Mouse (Mus musculus): ENCODE measurements around the gene Tmem150a. TPM values are rescaled to one million over a fixed set of nuclear protein-coding genes. Genes with fewer than 3 reads are reported as not detected.

Tmem150a gene
- polyA plus RNA-seq, 1 experiment from 2014 or later, result 18.7 TPM

GRCm38 (mm10) chr6:72366304-72366703 is 11.1 kb downstream of the Tmem150a start:
- Histone ChIP-seq H3K4me3 (ENCODE audit: low read length) (no peak overlapping the region), H3K27me3 (ENCODE audit: control insufficient read depth, insufficient read depth, low read length) (no peaks in the 10 kb centered on the region), H3K36me3 (ENCODE audit: control insufficient read depth, insufficient read depth, low read length) (no peaks in the 10 kb centered on the region), H3K9ac (ENCODE audit: low read depth, low read length) (no peak overlapping the region), H3K4me1 (ENCODE audit: control insufficient read depth, insufficient read depth, low read length) (peaks cover 9% of the 10 kb centered on the region), H3K4me2 (replicated peaks; ENCODE audit: low read depth, low read length) (no peak overlapping the region), H3K27ac (ENCODE audit: low read depth, low read length) (no peak overlapping the region), H3K9me3 (ENCODE audit: control insufficient read depth, low read length) (no peaks in the 10 kb centered on the region)
- ATAC-seq (ENCODE audit: low FRiP score, low TSS enrichment), result no peak
- WGBS, result 58% methylated on average over 3 of the region's 3 CpGs

GRCm38 (mm10) chr6:72366844-72367443 is 11.7 kb downstream of the Tmem150a start, which contains the start of gene Rnf181:
Gene Rnf181 (minus strand): TSS chr6:72366956.
- Histone ChIP-seq H3K9ac (ENCODE audit: low read depth, low read length) (no peak within 1 kb of the TSS), H3K27ac (ENCODE audit: low read depth, low read length) (no peak within 1 kb of the TSS), H3K4me2 (replicated peaks; ENCODE audit: low read depth, low read length) (no peak within 1 kb of the TSS), H3K9me3 (ENCODE audit: control insufficient read depth, low read length) (no peaks in the 10 kb centered on the region), H3K4me3 (ENCODE audit: low read length) (no peak within 1 kb of the TSS), H3K27me3 (ENCODE audit: control insufficient read depth, insufficient read depth, low read length) (no peaks in the 10 kb centered on the region), H3K4me1 (ENCODE audit: control insufficient read depth, insufficient read depth, low read length) (0 out of 2 replicates have a peak, but pooled peaks cover 4% of the 10 kb centered on the region), H3K36me3 (ENCODE audit: control insufficient read depth, insufficient read depth, low read length) (no peaks in the 10 kb centered on the region)
- no peak for ATAC-seq (ENCODE audit: low FRiP score, low TSS enrichment)
- WGBS, result 72% methylated on average over 4 of the region's 4 CpGs

GRCm38 (mm10) chr6:72367460-72367974 is 12.3 kb downstream of the Tmem150a start:
- ATAC-seq (ENCODE audit: low FRiP score, low TSS enrichment), result no peak
- H3K4me3 ChIP-seq (ENCODE audit: low read length), result no peak overlapping the region
- no peak overlapping the region for H3K9ac ChIP-seq (ENCODE audit: low read depth, low read length)
- H3K9me3 ChIP-seq (ENCODE audit: control insufficient read depth, low read length), result no peaks in the 10 kb centered on the region
- no peak overlapping the region for H3K4me2 ChIP-seq (replicated peaks; ENCODE audit: low read depth, low read length)
- WGBS, result 96% methylated on average over 3 of the region's 4 CpGs
- H3K27me3 ChIP-seq (ENCODE audit: control insufficient read depth, insufficient read depth, low read length), result no peaks in the 10 kb centered on the region
- 0 out of 2 replicates have a peak, but pooled peaks cover 4% of the 10 kb centered on the region for H3K4me1 ChIP-seq (ENCODE audit: control insufficient read depth, insufficient read depth, low read length)
- no peak overlapping the region for H3K27ac ChIP-seq (ENCODE audit: low read depth, low read length)
- no peaks in the 10 kb centered on the region for H3K36me3 ChIP-seq (ENCODE audit: control insufficient read depth, insufficient read depth, low read length)

DNA sequence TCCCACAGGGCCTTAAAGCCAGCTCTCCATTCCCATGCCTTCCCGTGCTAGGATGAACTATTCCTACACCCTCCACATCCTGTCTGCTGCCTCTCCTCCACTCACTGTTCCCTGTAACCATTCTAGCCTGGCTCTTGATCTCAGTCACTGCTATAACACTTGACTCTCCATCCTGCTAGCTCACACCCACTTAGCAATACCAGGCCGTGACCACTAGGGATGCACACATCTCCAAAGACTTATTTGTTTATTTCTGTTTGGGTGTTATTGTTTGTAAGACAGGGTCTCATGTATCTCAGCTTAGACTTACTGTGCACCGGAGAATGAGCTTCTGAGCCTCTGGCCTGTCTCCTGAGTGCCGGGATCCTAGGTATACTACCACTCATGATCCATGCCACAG is 14.3 kb downstream of the Tmem150a start:
- no peaks in the 10 kb centered on the region for H3K9me3 ChIP-seq (ENCODE audit: control insufficient read depth, low read length)
- 87% methylated on average over 4 of the region's 4 CpGs for WGBS

DNA sequence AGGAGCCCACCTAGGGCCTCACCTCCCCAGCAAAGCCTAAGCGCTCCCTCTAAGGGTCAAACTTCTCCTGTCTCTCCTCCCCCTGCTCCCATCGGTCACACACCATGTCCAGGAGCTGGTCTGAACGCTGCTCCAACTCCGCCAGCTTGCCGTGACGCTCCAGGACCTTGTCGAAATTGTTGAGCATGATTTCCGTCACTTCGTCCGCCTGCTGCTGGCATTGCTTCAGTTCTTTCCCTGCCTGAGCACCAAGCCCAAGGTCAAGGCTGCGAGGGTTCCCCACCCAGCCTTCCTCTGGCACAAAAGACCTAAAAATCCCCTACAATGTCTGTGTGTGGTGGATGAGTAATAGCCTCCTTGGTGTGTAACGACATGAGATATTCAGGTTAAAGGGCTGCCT is 14.8 kb downstream of the Tmem150a start:
- no peaks in the 10 kb centered on the region for H3K4me1 ChIP-seq (ENCODE audit: control insufficient read depth, insufficient read depth, low read length)
- H3K4me2 ChIP-seq (replicated peaks; ENCODE audit: low read depth, low read length), result no peak overlapping the region
- no peak overlapping the region for H3K9ac ChIP-seq (ENCODE audit: low read depth, low read length)
- no peak overlapping the region for H3K27ac ChIP-seq (ENCODE audit: low read depth, low read length)
- no peaks in the 10 kb centered on the region for H3K36me3 ChIP-seq (ENCODE audit: control insufficient read depth, insufficient read depth, low read length)
- 74% methylated on average over 12 of the region's 12 CpGs for WGBS
- no peaks in the 10 kb centered on the region for H3K9me3 ChIP-seq (ENCODE audit: control insufficient read depth, low read length)
- no peaks in the 10 kb centered on the region for H3K27me3 ChIP-seq (ENCODE audit: control insufficient read depth, insufficient read depth, low read length)
- no peak for ATAC-seq (ENCODE audit: low FRiP score, low TSS enrichment)
- H3K4me3 ChIP-seq (ENCODE audit: low read length), result no peak overlapping the region

More for the DNA sequence above, 14.3 kb downstream of the Tmem150a start:
- no peaks in the 10 kb centered on the region for H3K4me1 ChIP-seq (ENCODE audit: control insufficient read depth, insufficient read depth, low read length)
- H3K4me2 ChIP-seq (replicated peaks; ENCODE audit: low read depth, low read length), result no peak overlapping the region
- no peak overlapping the region for H3K9ac ChIP-seq (ENCODE audit: low read depth, low read length)
- H3K27me3 ChIP-seq (ENCODE audit: control insufficient read depth, insufficient read depth, low read length), result no peaks in the 10 kb centered on the region
- no peak overlapping the region for H3K4me3 ChIP-seq (ENCODE audit: low read length)
- no peaks in the 10 kb centered on the region for H3K36me3 ChIP-seq (ENCODE audit: control insufficient read depth, insufficient read depth, low read length)
- no peak for ATAC-seq (ENCODE audit: low FRiP score, low TSS enrichment)
- no peak overlapping the region for H3K27ac ChIP-seq (ENCODE audit: low read depth, low read length)

- no peaks in the 10 kb centered on the region for H3K27me3 ChIP-seq (ENCODE audit: control insufficient read depth, insufficient read depth, low read length)
- WGBS, result 59% methylated on average over 5 of the region's 5 CpGs
- no peak for ATAC-seq (ENCODE audit: low FRiP score, low TSS enrichment)
- no peak overlapping the region for H3K4me2 ChIP-seq (replicated peaks; ENCODE audit: low read depth, low read length)
- H3K9me3 ChIP-seq (ENCODE audit: control insufficient read depth, low read length), result no peaks in the 10 kb centered on the region
- H3K4me1 ChIP-seq (ENCODE audit: control insufficient read depth, insufficient read depth, low read length), result no peaks in the 10 kb centered on the region
- no peak overlapping the region for H3K27ac ChIP-seq (ENCODE audit: low read depth, low read length)
- H3K36me3 ChIP-seq (ENCODE audit: control insufficient read depth, insufficient read depth, low read length), result no peaks in the 10 kb centered on the region
- H3K9ac ChIP-seq (ENCODE audit: low read depth, low read length), result no peak overlapping the region
- H3K4me3 ChIP-seq (ENCODE audit: low read length), result no peak overlapping the region
These were observed 15.9 kb downstream of the Tmem150a start for GRCm38 (mm10) chr6:72371147-72371546.

GRCm38 (mm10) chr6:72371571-72371970 is 16.3 kb downstream of the Tmem150a start:
- 26% methylated on average over 1 of the region's 1 CpGs for WGBS
- no peak for ATAC-seq (ENCODE audit: low FRiP score, low TSS enrichment)
- H3K4me3 ChIP-seq (ENCODE audit: low read length), result no peak overlapping the region
- H3K9me3 ChIP-seq (ENCODE audit: control insufficient read depth, low read length), result no peaks in the 10 kb centered on the region
- H3K36me3 ChIP-seq (ENCODE audit: control insufficient read depth, insufficient read depth, low read length), result no peaks in the 10 kb centered on the region
- H3K4me1 ChIP-seq (ENCODE audit: control insufficient read depth, insufficient read depth, low read length), result no peaks in the 10 kb centered on the region
- H3K9ac ChIP-seq (ENCODE audit: low read depth, low read length), result no peak overlapping the region
- no peak overlapping the region for H3K27ac ChIP-seq (ENCODE audit: low read depth, low read length)
- no peaks in the 10 kb centered on the region for H3K27me3 ChIP-seq (ENCODE audit: control insufficient read depth, insufficient read depth, low read length)
- H3K4me2 ChIP-seq (replicated peaks; ENCODE audit: low read depth, low read length), result no peak overlapping the region

DNA sequence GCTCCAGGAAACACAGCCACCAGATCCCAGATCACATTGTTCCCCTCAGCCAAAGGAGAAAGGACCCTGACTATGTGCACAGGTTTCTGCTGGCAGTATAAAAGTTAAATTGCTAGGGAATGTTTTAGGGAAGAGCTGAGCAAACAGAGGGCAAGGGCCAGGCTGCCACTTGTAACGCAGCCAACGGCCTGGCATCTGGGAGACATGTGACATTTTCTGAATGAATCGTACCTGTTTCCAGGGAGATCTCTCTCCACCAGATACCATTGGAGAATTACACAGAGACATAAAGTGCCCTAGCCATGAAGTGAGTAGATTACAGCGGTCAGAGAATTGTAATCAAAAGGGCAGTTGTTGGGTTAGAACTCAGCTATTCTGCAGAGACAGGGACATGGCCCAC is 17.9 kb downstream of the Tmem150a start:
- 87% methylated on average over 4 of the region's 4 CpGs for WGBS
- no peak for ATAC-seq (ENCODE audit: low FRiP score, low TSS enrichment)
- Histone ChIP-seq H3K4me1 (ENCODE audit: control insufficient read depth, insufficient read depth, low read length) (no peaks in the 10 kb centered on the region), H3K9me3 (ENCODE audit: control insufficient read depth, low read length) (no peaks in the 10 kb centered on the region), H3K4me3 (ENCODE audit: low read length) (no peak overlapping the region), H3K27me3 (ENCODE audit: control insufficient read depth, insufficient read depth, low read length) (no peaks in the 10 kb centered on the region), H3K4me2 (replicated peaks; ENCODE audit: low read depth, low read length) (no peak overlapping the region), H3K27ac (ENCODE audit: low read depth, low read length) (no peak overlapping the region), H3K9ac (ENCODE audit: low read depth, low read length) (no peak overlapping the region), H3K36me3 (ENCODE audit: control insufficient read depth, insufficient read depth, low read length) (no peaks in the 10 kb centered on the region)

DNA sequence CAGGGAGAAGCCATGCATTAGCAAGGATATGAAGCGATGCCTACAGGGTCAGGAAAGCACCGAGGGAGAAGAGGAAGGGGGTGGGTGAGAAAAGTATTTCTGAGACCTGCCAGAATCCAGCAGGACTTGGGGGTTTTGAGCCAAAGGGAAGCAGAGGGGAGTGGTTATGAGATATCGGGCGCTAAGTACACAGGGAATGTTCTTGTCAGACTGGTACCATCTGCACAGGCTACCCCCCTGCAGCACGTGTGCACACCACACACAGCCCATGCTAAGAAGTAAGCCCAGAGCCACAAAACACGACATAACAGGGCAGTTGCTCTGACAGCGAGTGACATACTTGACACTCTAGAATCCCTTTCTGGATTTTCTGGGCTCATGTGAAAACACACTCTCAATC is 19.0 kb downstream of the Tmem150a start:
- Histone ChIP-seq H3K36me3 (ENCODE audit: control insufficient read depth, insufficient read depth, low read length) (no peaks in the 10 kb centered on the region), H3K9ac (ENCODE audit: low read depth, low read length) (no peak overlapping the region), H3K27ac (ENCODE audit: low read depth, low read length) (no peak overlapping the region), H3K27me3 (ENCODE audit: control insufficient read depth, insufficient read depth, low read length) (peaks cover under 1% of the 10 kb centered on the region; the same call in 1 of the 2 replicates), H3K4me3 (ENCODE audit: low read length) (no peak overlapping the region), H3K9me3 (ENCODE audit: control insufficient read depth, low read length) (no peaks in the 10 kb centered on the region), H3K4me1 (ENCODE audit: control insufficient read depth, insufficient read depth, low read length) (no peaks in the 10 kb centered on the region), H3K4me2 (replicated peaks; ENCODE audit: low read depth, low read length) (no peak overlapping the region)
- WGBS, result 72% methylated on average over 7 of the region's 7 CpGs
- no peak for ATAC-seq (ENCODE audit: low FRiP score, low TSS enrichment)
